Mouse (Mus musculus) liver, adult 2 months (tissue): ENCODE results near the gene Rassf1. TPM values are rescaled to one million over a fixed set of nuclear protein-coding genes. Genes with fewer than 3 reads are reported as not detected.

Source experiments
- DNase-seq: peaks from one replicate; pipeline ENCODE4 v3.0.0-alpha.2; 2011; ENCODE audit warnings: low read depth, low spot score; ENCODE audit errors: extremely low read depth
- H3K27ac ChIP-seq: fragments of 200-500 bp; replicated peaks from 2 replicates; pipeline ENCODE4 v1.5.1; 2012; ENCODE audit warnings: low read depth, mild to moderate bottlenecking, control low read depth, inconsistent platforms, low read length; ENCODE audit not compliant: insufficient read depth
- H3K27me3 ChIP-seq: fragments of 200-500 bp; 2 replicates; pipeline ENCODE4 v1.6.1; 2012; ENCODE audit warnings: mild to moderate bottlenecking, moderate library complexity, low read length, inconsistent platforms; ENCODE audit not compliant: control insufficient read depth, insufficient read depth
- H3K36me3 ChIP-seq: fragments of 200-500 bp; 2 replicates; pipeline ENCODE4 v1.6.1; 2012; ENCODE audit warnings: low read length, inconsistent platforms; ENCODE audit not compliant: control insufficient read depth, insufficient read depth
- H3K4me1 ChIP-seq: fragments of 200-500 bp; 2 replicates; pipeline ENCODE4 v1.6.1; 2011; ENCODE audit warnings: low read length; ENCODE audit not compliant: control insufficient read depth, insufficient read depth
- H3K4me3 ChIP-seq: fragments of 200-500 bp; 2 replicates; pipeline ENCODE4 v1.5.1; 2011; ENCODE audit warnings: low read depth, mild to moderate bottlenecking, control low read depth, low read length, moderate library complexity; ENCODE audit not compliant: insufficient read depth
- H3K79me2 ChIP-seq: fragments of 200-500 bp; 2 replicates; pipeline ENCODE4 v1.6.1; 2012; ENCODE audit warnings: inconsistent platforms, mild to moderate bottlenecking, low read length, moderate library complexity; ENCODE audit not compliant: control insufficient read depth, insufficient read depth
- H3K9ac ChIP-seq: fragments of 200-500 bp; 2 replicates; pipeline ENCODE4 v1.6.1; 2012; ENCODE audit warnings: low read depth, mild to moderate bottlenecking, control low read depth, inconsistent platforms, low read length
- CTCF ChIP-seq: fragments of 200-500 bp; IDR thresholded peaks from 2 replicates; pipeline ENCODE4 v1.5.1; 2011; ENCODE audit warnings: low read depth, low read length, control low read depth
- POLR2A ChIP-seq: fragments of 200-500 bp; IDR thresholded peaks from 2 replicates; pipeline ENCODE4 v1.6.1; 2011; ENCODE audit warnings: low read length, control low read depth; ENCODE audit not compliant: insufficient read depth; ENCODE audit errors: extremely low read depth
- WGBS: fragments of 180-500 bp; shearing (Covaris S2); methylation state at CpG from one replicate; pipeline ENCODE4 v1.1.7; 2018; 5-methylcytosine and 5-hydroxymethylcytosine counted together
- polyA plus RNA-seq: library from polyadenylated mRNA; depleted of rRNA; stranded (reverse); fragments of >200 nt; gene quantifications from 2 replicates; pipeline ENCODE4 v1.2.3, GENCODE M21; 2012
- total RNA-seq: library from RNA; depleted of rRNA; stranded (reverse); fragments of >200 nt; gene quantifications from 2 replicates; pipeline ENCODE4 v1.2.3, GENCODE M21; 2014

The Rassf1 gene
- total and polyA plus RNA-seq, 2 experiments: 6.0 to 7.0 TPM

GRCm38 (mm10) chr9:107542352-107542686 lies 9.0 kb upstream of the Rassf1 start:
- Histone ChIP-seq H3K9ac (peak overlapping the region; percentile 63), H3K79me2 (peaks cover 3% of the 10 kb centered on the region; the same call in 1 of the 2 replicates), H3K4me3 (peak overlapping the region; percentile 74), H3K36me3 (no peaks in the 10 kb centered on the region; the same call in 1 of the 2 replicates), H3K27me3 (no peaks in the 10 kb centered on the region), H3K27ac (peak overlapping the region; percentile 20; the same call in 1 of the 2 replicates), H3K4me1 (peaks cover 7% of the 10 kb centered on the region)
- TF ChIP-seq POLR2A: no peak
- TF ChIP-seq CTCF: no peak
- DNase-seq: no peak
- 1% methylated on average over 11 of the region's 11 CpGs for WGBS

DNA sequence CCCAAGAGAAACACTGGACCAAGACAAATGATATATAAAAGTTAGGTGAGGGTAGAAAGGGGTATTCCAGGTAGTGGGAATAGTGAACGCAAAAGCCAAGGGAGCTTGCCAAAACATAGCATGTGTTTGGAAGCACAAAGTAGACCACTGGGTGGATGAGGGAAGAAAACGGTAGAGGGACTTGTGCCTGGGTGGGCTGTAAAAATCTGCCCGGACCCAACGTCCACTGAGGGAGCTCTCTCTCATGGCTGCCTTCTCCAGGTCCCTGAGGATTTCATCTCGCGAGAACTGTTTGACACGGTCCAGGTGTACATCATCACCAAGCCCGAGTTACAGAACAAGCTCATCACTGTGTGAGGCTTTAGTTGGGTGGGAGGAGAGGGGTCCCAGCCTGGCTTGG lies 8.6 kb upstream of the Rassf1 start:
- no peak for DNase-seq
- Histone ChIP-seq H3K27me3 (no peaks in the 10 kb centered on the region), H3K36me3 (no peaks in the 10 kb centered on the region; the same call in 1 of the 2 replicates), H3K4me3 (no peak overlapping the region), H3K79me2 (no peaks in the 10 kb centered on the region), H3K27ac (no peak overlapping the region), H3K9ac (no peak overlapping the region; the same call in 1 of the 2 replicates), H3K4me1 (peaks cover 7% of the 10 kb centered on the region; the same call in 1 of the 2 replicates)
- 44% methylated on average over 8 of the region's 8 CpGs for WGBS
- TF ChIP-seq CTCF (no peak), POLR2A (no peak)

- Histone ChIP-seq H3K9ac (no peak overlapping the region), H3K36me3 (no peaks in the 10 kb centered on the region; the same call in 1 of the 2 replicates), H3K27ac (no peak overlapping the region), H3K27me3 (no peaks in the 10 kb centered on the region), H3K4me3 (no peak overlapping the region), H3K4me1 (peaks cover 7% of the 10 kb centered on the region; the same call in 1 of the 2 replicates), H3K79me2 (no peaks in the 10 kb centered on the region)
- no peak for DNase-seq
- 91% methylated on average over 11 of the region's 11 CpGs for whole genome bisulfite sequencing
- TF ChIP-seq CTCF (no peak), POLR2A (no peak)
Observed at GRCm38 (mm10) chr9:107543299-107543698, 8.1 kb upstream of the Rassf1 start.

GRCm38 (mm10) chr9:107544196-107544700 lies 7.1 kb upstream of the Rassf1 start:
- Histone ChIP-seq H3K4me1 (peaks cover 7% of the 10 kb centered on the region; the same call in 1 of the 2 replicates), H3K79me2 (no peaks in the 10 kb centered on the region), H3K4me3 (no peak overlapping the region), H3K9ac (no peak overlapping the region), H3K27me3 (no peaks in the 10 kb centered on the region), H3K36me3 (no peaks in the 10 kb centered on the region), H3K27ac (no peak overlapping the region)
- 95% methylated on average over 17 of the region's 17 CpGs for WGBS
- DNase-seq: no peak
- no peak for TF ChIP-seq POLR2A
- TF ChIP-seq CTCF: no peak

DNA sequence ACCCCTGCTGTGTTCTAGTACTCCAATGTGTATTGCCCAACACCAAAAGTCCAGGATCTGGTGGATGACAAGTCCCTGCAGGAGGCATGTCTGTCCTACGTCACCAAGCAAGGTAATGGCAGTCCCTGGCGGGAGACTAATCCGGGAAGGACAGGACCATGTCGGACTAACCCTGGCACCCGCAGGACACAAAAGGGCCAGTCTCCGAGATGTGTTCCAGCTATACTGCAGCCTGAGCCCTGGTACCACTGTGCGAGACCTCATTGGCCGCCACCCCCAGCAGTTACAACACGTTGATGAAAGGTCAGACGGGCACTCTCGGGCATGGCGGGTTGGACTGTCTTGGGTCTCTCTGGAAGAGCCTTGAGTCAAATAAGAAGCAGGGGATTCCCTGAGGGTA lies 6.6 kb upstream of the Rassf1 start:
- Histone ChIP-seq H3K9ac (no peak overlapping the region), H3K4me3 (no peak overlapping the region), H3K27ac (no peak overlapping the region), H3K36me3 (no peaks in the 10 kb centered on the region), H3K4me1 (peaks cover 7% of the 10 kb centered on the region; the same call in 1 of the 2 replicates), H3K27me3 (no peaks in the 10 kb centered on the region), H3K79me2 (no peaks in the 10 kb centered on the region)
- WGBS: 82% methylated on average over 12 of the region's 12 CpGs
- DNase-seq: peak; percentile 48
- TF ChIP-seq POLR2A (no peak), CTCF (no peak)

- 89% methylated on average over 10 of the region's 10 CpGs for WGBS
- TF ChIP-seq POLR2A: no peak
- TF ChIP-seq CTCF: no peak
- DNase-seq: no peak
- peaks cover 7% of the 10 kb centered on the region; the same call in 1 of the 2 replicates for H3K4me1 ChIP-seq
- H3K4me3 ChIP-seq: no peak overlapping the region
- H3K36me3 ChIP-seq: no peaks in the 10 kb centered on the region
- H3K79me2 ChIP-seq: no peaks in the 10 kb centered on the region
- H3K27me3 ChIP-seq: no peaks in the 10 kb centered on the region
- no peak overlapping the region for H3K27ac ChIP-seq
- H3K9ac ChIP-seq: no peak overlapping the region
Observed at GRCm38 (mm10) chr9:107545199-107545598, 6.2 kb upstream of the Rassf1 start.
